Mouse (Mus musculus): ENCODE data around the gene Cdkn1a.

- no peak for TF ChIP-seq POLR2A (IDR thresholded peaks at IDR 0.05; ENCODE audit: extremely low read depth, insufficient read depth, low read length)
- no peak for TF ChIP-seq CTCF (IDR thresholded peaks at IDR 0.05; ENCODE audit: extremely low read depth, insufficient read depth, low read length)
Observed at GRCm38 (mm10) chr17:29137906-29138305, 47.1 kb downstream of the Cdkn1a start.
